8 mouse cellular contexts compared by ENCODE assay signal in genomic region chr14:27507894-27508643, GRCm38 (mm10). TPM values are rescaled to one million over a fixed set of nuclear protein-coding genes. Genes with fewer than 3 reads are reported as not detected.
DNase-seq lines count a peak whose midpoint lies in the region; ATAC-seq and TF ChIP-seq lines count a peak whose summit lies in the region.

Gene Ccdc66, minus strand, starts transcription at chr14:27508460.

- H3K27me3 ChIP-seq in G1E (ENCODE audit: insufficient read depth, low read length), result no peaks in the 10 kb centered on the region
- H3K27me3 ChIP-seq in forebrain, postnatal 0 days (ENCODE audit: insufficient read depth, low read length), result no peaks in the 10 kb centered on the region
- H3K27me3 ChIP-seq in lung, embryonic 15.5 days, result no peaks in the 10 kb centered on the region

- TF ChIP-seq CTCF in G1E (IDR thresholded peaks at IDR 0.05; ENCODE audit: low read depth, low read length), result no peak
- no peak for TF ChIP-seq CTCF in forebrain, postnatal 0 days (IDR thresholded peaks at IDR 0.05; ENCODE audit: low read depth)

- peak within 1 kb of the TSS; percentile 76 for H3K4me2 ChIP-seq in forebrain, postnatal 0 days (ENCODE audit: low read depth)
- H3K4me2 ChIP-seq in lung, embryonic 15.5 days, result peak within 1 kb of the TSS; percentile 71

- WGBS in forebrain, postnatal 0 days, result under 1% methylated on average over 51 of the region's 51 CpGs
- under 1% methylated on average over 51 of the region's 51 CpGs for WGBS in lung, embryonic 15.5 days

- peak within 1 kb of the TSS; percentile 86 for H3K9ac ChIP-seq in forebrain, postnatal 0 days
- H3K9ac ChIP-seq in lung, embryonic 15.5 days, result peak within 1 kb of the TSS; percentile 67

- peaks cover 12% of the 10 kb centered on the region for H3K4me1 ChIP-seq in G1E (ENCODE audit: insufficient read depth, low read depth, low read length)
- peaks cover 6% of the 10 kb centered on the region; the same call in 1 of the 2 replicates for H3K4me1 ChIP-seq in forebrain, postnatal 0 days (ENCODE audit: insufficient read depth)
- peaks cover 7% of the 10 kb centered on the region for H3K4me1 ChIP-seq in lung, embryonic 15.5 days

- H3K36me3 ChIP-seq in G1E (replicated peaks), result peaks cover 22% of the 10 kb centered on the region
- no peaks in the 10 kb centered on the region for H3K36me3 ChIP-seq in forebrain, postnatal 0 days (ENCODE audit: insufficient read depth)
- H3K36me3 ChIP-seq in lung, embryonic 15.5 days, result no peaks in the 10 kb centered on the region; the same call in 1 of the 2 replicates

- DNase-seq in G1E (ENCODE audit: low spot score), result peak; percentile 98
- DNase-seq in cerebellum, adult 18-20 months, result peak; percentile 99 to 100
- peak; percentile 97 for DNase-seq in forebrain, postnatal 0 days
- peak; percentile 100 for DNase-seq in heart, postnatal 4 days
- peak; percentile 97 to 100 for DNase-seq in layer of hippocampus, adult 8-10 months (ENCODE audit: low spot score in 2 of 2)
- peak; percentile 95 for DNase-seq in ovary, adult 18-20 months (ENCODE audit: low spot score)
- DNase-seq in thymus, postnatal 0 days (ENCODE audit: low spot score), result peak; percentile 95

- H3K9me3 ChIP-seq in G1E (replicated peaks), result no peaks in the 10 kb centered on the region
- H3K9me3 ChIP-seq in forebrain, postnatal 0 days (ENCODE audit: low read length), result no peaks in the 10 kb centered on the region
- H3K9me3 ChIP-seq in lung, embryonic 15.5 days, result no peaks in the 10 kb centered on the region

- peak; percentile 91 for ATAC-seq in G1E (ENCODE audit: extremely low read depth, insufficient number of reproducible peaks, low FRiP score, poor library complexity, severe bottlenecking)
- ATAC-seq in forebrain, postnatal 0 days, result peak; percentile 99
- ATAC-seq in lung, embryonic 15.5 days (ENCODE audit: borderline replicate concordance, extremely low read depth, low FRiP score, low TSS enrichment), result peak; percentile 96

- H3K27ac ChIP-seq in forebrain, postnatal 0 days (ENCODE audit: low read depth, low read length), result peak within 1 kb of the TSS; percentile 75
- H3K27ac ChIP-seq in lung, embryonic 15.5 days, result peak within 1 kb of the TSS; percentile 32; the same call in 1 of the 2 replicates

- peak within 1 kb of the TSS; percentile 92 for H3K4me3 ChIP-seq in G1E (ENCODE audit: low read depth, low read length)
- H3K4me3 ChIP-seq in forebrain, postnatal 0 days (ENCODE audit: low read depth, low read length), result peak within 1 kb of the TSS; percentile 88
- peak within 1 kb of the TSS; percentile 74 for H3K4me3 ChIP-seq in lung, embryonic 15.5 days

RNA-seq across cellular contexts. Expression of gene Ccdc66, which starts in this region (rescaled TPM):
- total RNA-seq in G1E (2014; fragmentation: Nextera tagmentation), result 33.9 and 40.0 TPM in 2 replicates
- 15.2 and 21.0 TPM in 2 replicates for total RNA-seq in G1E (2017)
- 1.0 and 1.9 TPM in 2 replicates for polyA plus RNA-seq in G1E (2012)
- 6.6 and 6.7 TPM in 2 replicates for total RNA-seq in forebrain, postnatal 0 days (2014; rRNA removed)
- polyA plus RNA-seq in forebrain, postnatal 0 days (2015; fragmentation: Nextera tagmentation; extraction: Ambion mirVana), result 4.8 and 6.5 TPM in 2 replicates
- 1 to 10 TPM; 8.2 to 8.9 TPM for total RNA-seq in heart, postnatal 4 days (2021)
- total RNA-seq in layer of hippocampus, adult 8-10 months (2022), result 10 to 100 TPM; 15.1 to 23.1 (median 17.6) TPM
- 12.8 and 13.7 TPM in 2 replicates for polyA plus RNA-seq in lung, embryonic 15.5 days (2015; fragmentation: Nextera tagmentation; extraction: Ambion mirVana)
- 8.1 and 10.5 TPM in 2 replicates for polyA plus RNA-seq in thymus, postnatal 0 days (2015; fragmentation: Nextera tagmentation; extraction: Ambion mirVana)

Comparison
In these comparisons a context has a peak if more than half of its experiments do, and no peak if none do; other contexts are left out.
1. Peak in every context shown above with its lines: DNase-seq, ATAC-seq, H3K4me3 ChIP-seq and H3K27ac ChIP-seq.